Mouse (Mus musculus) megakaryocyte, embryonic 14.5 days (primary cell): ENCODE measurements around the gene 3110070M22Rik. TPM values are rescaled to one million over a fixed set of nuclear protein-coding genes. Genes with fewer than 3 reads are reported as not detected.
A peak's percentile ranks its signal among the peaks of the same experiment; 100 is the strongest.

Experiments used
- H3K27me3 ChIP-seq: replicated peaks from 2 replicates; pipeline ENCODE3; 2012; ENCODE audit warnings: inconsistent platforms
- H3K36me3 ChIP-seq: replicated peaks from 2 replicates; pipeline ENCODE3; 2012; ENCODE audit warnings: low read length, inconsistent platforms, mixed read lengths
- H3K4me1 ChIP-seq: 2 replicates; pipeline ENCODE4 v1.6.1; 2012; ENCODE audit warnings: inconsistent platforms
- H3K4me3 ChIP-seq: replicated peaks from 2 replicates; pipeline ENCODE3; 2012; ENCODE audit warnings: moderate library complexity, mild to moderate bottlenecking, inconsistent platforms
- H3K9me3 ChIP-seq: 2 replicates; pipeline ENCODE4 v1.6.1; 2012; ENCODE audit warnings: inconsistent platforms
- FLI1 ChIP-seq: IDR thresholded peaks from 2 replicates; pipeline ENCODE4 v1.6.1; 2012; ENCODE audit warnings: low read length, inconsistent platforms, mixed read lengths
- GATA1 ChIP-seq: IDR thresholded peaks from 3 replicates; pipeline ENCODE4 v1.6.1; 2012; ENCODE audit warnings: mixed read lengths, low read length, inconsistent platforms, borderline replicate concordance
- polyA plus RNA-seq: library from polyadenylated mRNA; stranded (reverse); fragments of >175 nt; gene quantifications from 2 replicates; pipeline ENCODE4 v1.2.3, GENCODE M21; 2012; ENCODE audit warnings: low replicate concordance; ENCODE audit not compliant: insufficient read depth

3110070M22Rik gene
- polyA plus RNA-seq, 1 experiment, result 1.8 TPM

- Histone ChIP-seq H3K36me3 (peaks cover 80% of the 10 kb centered on the region), H3K4me3 (no peak overlapping the region), H3K4me1 (no peaks in the 10 kb centered on the region; the same call in 1 of the 2 replicates), H3K9me3 (no peaks in the 10 kb centered on the region; the same call in 1 of the 2 replicates), H3K27me3 (no peaks in the 10 kb centered on the region)
- no peak for TF ChIP-seq FLI1
- TF ChIP-seq GATA1, result no peak
Measured at GRCm38 (mm10) chr13:119455082-119455481, 33.1 kb downstream of the 3110070M22Rik start.

- Histone ChIP-seq H3K9me3 (no peaks in the 10 kb centered on the region; the same call in 1 of the 2 replicates), H3K4me3 (no peak overlapping the region), H3K27me3 (no peaks in the 10 kb centered on the region), H3K36me3 (peaks cover 84% of the 10 kb centered on the region), H3K4me1 (no peaks in the 10 kb centered on the region)
- no peak for TF ChIP-seq FLI1
- no peak for TF ChIP-seq GATA1
Measured at GRCm38 (mm10) chr13:119453563-119453962, 34.6 kb downstream of the 3110070M22Rik start.

GRCm38 (mm10) chr13:119442244-119442643 is 45.9 kb downstream of the 3110070M22Rik start:
- H3K27me3 ChIP-seq, result no peaks in the 10 kb centered on the region
- TF ChIP-seq FLI1 (no peak), GATA1 (no peak)
- peaks cover 82% of the 10 kb centered on the region for H3K36me3 ChIP-seq
- H3K9me3 ChIP-seq, result no peaks in the 10 kb centered on the region
- peaks cover 9% of the 10 kb centered on the region for H3K4me1 ChIP-seq
- H3K4me3 ChIP-seq, result peak overlapping the region; percentile 33

Other genes starting within 250 kb of the 3110070M22Rik start
- gene Paip1, start 59.8 kb downstream of the 3110070M22Rik start, polyA plus RNA-seq, result 10.0 and 21.2 TPM in 2 replicates
- gene 4833420G17Rik, start 25.6 kb downstream of the 3110070M22Rik start, polyA plus RNA-seq, result 2.6 and 2.7 TPM in 2 replicates
- gene Tmem267, start 344 bp downstream of the 3110070M22Rik start, polyA plus RNA-seq, result 0.88 TPM in 1 of 2 replicates, not detected in the other
- not detected in 2 replicates for gene Ccl28, start 135.4 kb upstream of the 3110070M22Rik start, polyA plus RNA-seq
- gene Hmgcs1, start 202.0 kb upstream of the 3110070M22Rik start, polyA plus RNA-seq, result 5.2 and 20.7 TPM in 2 replicates